Mouse (Mus musculus) stomach, embryonic 14.5 days (tissue): ENCODE data around the gene Ezh1. TPM values are rescaled to one million over a fixed set of nuclear protein-coding genes. Genes with fewer than 3 reads are reported as not detected.

Source experiments
- ATAC-seq: fragments of 200-750 bp; cut with Nextera tagmentation; 2 replicates; pipeline ENCODE4 v1.8.0; 2017; ENCODE audit warnings: low read depth, moderate TSS enrichment; ENCODE audit not compliant: insufficient number of reproducible peaks, insufficient read depth, low FRiP score
- H3K27ac ChIP-seq: fragments of 300-500 bp; sonication (generic); 2 replicates; pipeline ENCODE4 v1.5.1; 2014; ENCODE audit warnings: mild to moderate bottlenecking, low read length, moderate library complexity, mixed read lengths
- H3K27me3 ChIP-seq: fragments of 300-500 bp; sonication (generic); 2 replicates; pipeline ENCODE4 v1.6.1; 2014; ENCODE audit warnings: low read length, control low read depth, mixed read lengths; ENCODE audit not compliant: control insufficient read depth, insufficient read depth
- H3K36me3 ChIP-seq: fragments of 300-500 bp; sonication (generic); 2 replicates; pipeline ENCODE4 v1.6.1; 2014; ENCODE audit warnings: mild to moderate bottlenecking, control low read depth, low read length, moderate library complexity, mixed read lengths; ENCODE audit not compliant: control insufficient read depth, insufficient read depth
- H3K4me1 ChIP-seq: fragments of 300-500 bp; sonication (generic); 2 replicates; pipeline ENCODE4 v1.6.1; 2014; ENCODE audit warnings: low read length, control low read depth, mixed read lengths; ENCODE audit not compliant: control insufficient read depth, insufficient read depth
- H3K4me2 ChIP-seq: fragments of 300-500 bp; sonication (generic); replicated peaks from 2 replicates; pipeline ENCODE4 v1.6.1; 2014; ENCODE audit warnings: low read depth, low read length, control low read depth
- H3K4me3 ChIP-seq: fragments of 300-500 bp; sonication (generic); 2 replicates; pipeline ENCODE4 v1.5.1; 2014; ENCODE audit warnings: low read depth, low read length, control low read depth
- H3K9ac ChIP-seq: fragments of 300-500 bp; sonication (generic); replicated peaks from 2 replicates; pipeline ENCODE4 v1.6.1; 2014; ENCODE audit warnings: low read depth, mild to moderate bottlenecking, control low read depth, low read length, moderate library complexity, mixed read lengths
- H3K9me3 ChIP-seq: fragments of 300-500 bp; sonication (generic); 2 replicates; pipeline ENCODE4 v1.6.1; 2016; ENCODE audit warnings: low read depth, low read length, control low read depth; ENCODE audit not compliant: control insufficient read depth
- WGBS: fragments of 180-500 bp; shearing (Covaris S2); extraction: QIAGEN DNeasy Blood & Tissue Kit; methylation state at CpG from one replicate; pipeline ENCODE4 v1.1.7; 2014; 5-methylcytosine and 5-hydroxymethylcytosine counted together
- polyA plus RNA-seq: library from polyadenylated mRNA; unstranded; fragments of >200 nt; fragmentation: Nextera tagmentation; extraction: Ambion mirVana; gene quantifications from 2 replicates; pipeline ENCODE4 v1.2.1, GENCODE M21; 2014

Gene Ezh1
- polyA plus RNA-seq, 1 experiment from 2014 or later: 19.1 TPM

GRCm38 (mm10) chr11:101176933-101177773 is 49.1 kb downstream of the Ezh1 start:
- peak overlapping the region; percentile 49 for H3K4me2 ChIP-seq
- peaks cover 33% of the 10 kb centered on the region for H3K4me1 ChIP-seq
- H3K27me3 ChIP-seq: peaks cover 8% of the 10 kb centered on the region; the same call in 1 of the 2 replicates
- H3K36me3 ChIP-seq: no peaks in the 10 kb centered on the region
- H3K9ac ChIP-seq: no peak overlapping the region
- WGBS: 33% methylated on average over 22 of the region's 22 CpGs
- ATAC-seq: no peak
- H3K27ac ChIP-seq: no peak overlapping the region
- H3K4me3 ChIP-seq: peak overlapping the region; percentile 6; the same call in 1 of the 2 replicates
- H3K9me3 ChIP-seq: no peaks in the 10 kb centered on the region

GRCm38 (mm10) chr11:101176117-101176691 is 50.1 kb downstream of the Ezh1 start:
- Histone ChIP-seq H3K4me2 (peak overlapping the region; percentile 49), H3K27me3 (peaks cover 8% of the 10 kb centered on the region; the same call in 1 of the 2 replicates), H3K4me1 (peaks cover 33% of the 10 kb centered on the region), H3K27ac (no peak overlapping the region), H3K9ac (no peak overlapping the region), H3K9me3 (no peaks in the 10 kb centered on the region), H3K36me3 (no peaks in the 10 kb centered on the region), H3K4me3 (peak overlapping the region; percentile 11)
- no peak for ATAC-seq
- 1% methylated on average over 25 of the region's 25 CpGs for WGBS

GRCm38 (mm10) chr11:101175636-101176116 is 50.6 kb downstream of the Ezh1 start:
- Histone ChIP-seq H3K9ac (no peak overlapping the region), H3K27me3 (peaks cover 8% of the 10 kb centered on the region; the same call in 1 of the 2 replicates), H3K27ac (no peak overlapping the region), H3K4me1 (peaks cover 33% of the 10 kb centered on the region), H3K4me3 (peak overlapping the region; percentile 11), H3K9me3 (no peaks in the 10 kb centered on the region), H3K36me3 (no peaks in the 10 kb centered on the region), H3K4me2 (peak overlapping the region; percentile 49)
- WGBS: 13% methylated on average over 11 of the region's 11 CpGs
- no peak for ATAC-seq

- Histone ChIP-seq H3K4me2 (peak within 1 kb of the TSS; percentile 79), H3K9me3 (no peaks in the 10 kb centered on the region), H3K27me3 (peaks cover 8% of the 10 kb centered on the region; the same call in 1 of the 2 replicates), H3K4me1 (peaks cover 33% of the 10 kb centered on the region), H3K36me3 (no peaks in the 10 kb centered on the region), H3K27ac (no peak within 1 kb of the TSS; the same call in 1 of the 2 replicates), H3K9ac (no peak within 1 kb of the TSS; the same call in 1 of the 2 replicates), H3K4me3 (peak within 1 kb of the TSS; percentile 24)
- 29% methylated on average over 14 of the region's 14 CpGs for WGBS
- no peak for ATAC-seq
These were observed 51.2 kb downstream of the Ezh1 start, which contains the start of gene Ccr10 for GRCm38 (mm10) chr11:101174851-101175628. TSS of gene Ccr10 (minus strand) at chr11:101175443.

- WGBS: 43% methylated on average over 9 of the region's 9 CpGs
- Histone ChIP-seq H3K36me3 (no peaks in the 10 kb centered on the region), H3K27me3 (peaks cover 8% of the 10 kb centered on the region; the same call in 1 of the 2 replicates), H3K4me3 (peak overlapping the region; percentile 24), H3K4me1 (peaks cover 33% of the 10 kb centered on the region), H3K27ac (no peak overlapping the region; the same call in 1 of the 2 replicates), H3K9me3 (no peaks in the 10 kb centered on the region), H3K4me2 (peak overlapping the region; percentile 79), H3K9ac (peak overlapping the region; percentile 33; the same call in 1 of the 2 replicates)
- ATAC-seq: no peak
These were observed 51.9 kb downstream of the Ezh1 start for GRCm38 (mm10) chr11:101174389-101174745.

GRCm38 (mm10) chr11:101173631-101174388 is 52.5 kb downstream of the Ezh1 start:
- Histone ChIP-seq H3K4me2 (peak overlapping the region; percentile 79), H3K4me3 (peak overlapping the region; percentile 24), H3K9ac (peak overlapping the region; percentile 33; the same call in 1 of the 2 replicates), H3K36me3 (no peaks in the 10 kb centered on the region), H3K9me3 (no peaks in the 10 kb centered on the region), H3K4me1 (peaks cover 37% of the 10 kb centered on the region), H3K27me3 (peaks cover 8% of the 10 kb centered on the region; the same call in 1 of the 2 replicates), H3K27ac (peak overlapping the region; percentile 72)
- 2% methylated on average over 61 of the region's 61 CpGs for WGBS
- ATAC-seq: peak; percentile 28; the same call in 1 of the 2 replicates

- H3K9ac ChIP-seq: no peak overlapping the region
- H3K27me3 ChIP-seq: peaks cover 8% of the 10 kb centered on the region; the same call in 1 of the 2 replicates
- peak overlapping the region; percentile 79 for H3K4me2 ChIP-seq
- H3K4me1 ChIP-seq: peaks cover 40% of the 10 kb centered on the region
- ATAC-seq: no peak
- peak overlapping the region; percentile 72; the same call in 1 of the 2 replicates for H3K27ac ChIP-seq
- 9% methylated on average over 11 of the region's 11 CpGs for WGBS
- H3K36me3 ChIP-seq: peaks cover 3% of the 10 kb centered on the region; the same call in 1 of the 2 replicates
- H3K9me3 ChIP-seq: no peaks in the 10 kb centered on the region
- H3K4me3 ChIP-seq: no peak overlapping the region
These were observed 53.2 kb downstream of the Ezh1 start for GRCm38 (mm10) chr11:101173112-101173511.
